Mouse (Mus musculus): ENCODE results near the gene Olfr38. TPM values are rescaled to one million over a fixed set of nuclear protein-coding genes. Genes with fewer than 3 reads are reported as not detected.

The Olfr38 gene
- polyA plus RNA-seq (2015; fragmentation: Nextera tagmentation; extraction: Ambion mirVana) = not detected in 2 replicates

GRCm38 (mm10) chr6:42756104-42756503 lies at the start of gene Olfr38:
Olfr38 (plus strand) TSS chr6:42756404.

DNA sequence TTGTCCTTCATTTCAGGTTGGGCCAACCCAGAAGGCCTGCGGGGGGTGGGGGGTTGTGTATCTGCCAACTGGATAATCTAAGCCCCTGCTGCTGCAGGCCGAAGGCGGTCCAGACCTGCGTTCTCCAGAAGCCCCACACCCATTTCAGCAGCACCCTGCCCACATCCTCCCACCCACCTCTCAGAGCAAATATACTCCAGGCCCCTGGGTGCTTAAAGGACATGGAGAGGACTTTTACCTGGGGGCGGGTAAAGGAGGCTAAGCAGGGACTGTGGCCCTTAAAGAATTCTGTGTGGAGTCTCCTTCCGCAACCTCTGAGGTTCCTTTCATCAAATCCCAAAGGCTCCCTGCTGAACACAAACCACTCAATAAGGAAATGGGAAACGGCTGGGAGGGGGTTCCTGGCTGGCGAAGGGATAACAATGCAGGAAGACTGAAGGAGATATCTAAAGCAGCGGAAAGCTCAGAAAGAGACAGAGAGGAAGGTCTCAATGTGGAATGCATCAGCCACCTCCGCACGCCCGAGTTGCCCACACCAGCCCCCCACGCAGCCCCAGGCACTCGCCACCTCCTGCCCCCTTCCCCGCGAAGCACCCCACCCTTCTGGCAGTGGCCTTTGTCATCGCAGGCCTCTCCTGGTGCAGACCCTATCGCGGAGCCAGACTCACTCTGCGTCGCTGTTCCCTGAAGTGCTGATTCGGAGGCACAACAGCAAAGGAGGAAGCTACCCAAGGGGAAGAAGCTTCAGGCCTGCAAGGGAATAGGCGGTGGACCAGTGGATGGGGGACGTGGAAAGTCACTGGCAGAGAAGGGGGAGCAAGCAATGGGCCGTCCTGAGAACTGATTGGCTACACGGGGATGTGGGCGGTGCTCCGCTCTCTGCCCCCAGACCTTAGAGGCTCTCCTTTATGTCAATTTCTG lies 46.7 kb upstream of the Olfr38 start, which contains the start of gene Tcaf1:
TSS of gene Tcaf1 (minus strand) at position 798 of the 921 bp plus-strand sequence.

DNA sequence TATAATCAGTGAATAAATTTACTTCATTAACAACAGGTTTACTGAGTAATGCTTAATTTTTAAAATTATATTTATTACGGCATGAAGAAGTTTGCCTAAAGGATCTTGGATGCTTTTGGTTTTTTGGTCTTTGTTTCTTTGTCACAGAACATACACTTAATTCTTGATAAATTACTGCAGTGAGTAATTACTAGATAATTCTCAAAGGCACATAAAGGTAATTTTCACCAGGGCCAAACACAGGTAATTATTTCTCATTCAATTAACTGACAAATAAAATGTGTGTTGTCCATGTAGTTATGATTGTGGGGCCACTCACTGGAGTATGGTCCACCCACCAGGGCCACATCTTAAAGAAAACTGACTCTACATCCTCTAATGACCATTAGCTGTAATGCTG lies 17.1 kb upstream of the Olfr38 start, which contains the start of gene Olfr453:
TSS of gene Olfr453 (plus strand) at position 301 of the 400 bp plus-strand sequence.

DNA sequence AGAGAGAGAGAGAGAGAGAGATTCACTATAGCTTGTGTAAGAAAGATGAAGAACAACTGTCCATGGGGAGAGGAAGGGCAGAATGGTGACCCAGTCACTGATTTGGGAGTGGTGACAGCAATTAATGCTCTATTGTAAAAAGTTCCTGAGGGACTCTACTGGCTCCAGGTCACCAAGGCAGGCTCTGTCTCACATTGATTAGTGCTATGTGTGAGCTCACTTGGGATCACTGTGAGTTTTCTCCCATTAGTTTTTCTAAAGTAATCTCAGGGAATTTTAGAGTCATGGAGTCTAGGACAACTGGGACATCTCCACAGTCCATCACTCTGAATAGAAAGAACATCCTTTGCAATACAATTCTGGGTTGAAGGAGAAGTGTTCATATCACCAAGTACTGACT lies 28.6 kb downstream of the Olfr38 start, which contains the start of gene Olfr452:
TSS of gene Olfr452 (plus strand) at position 301 of the 400 bp plus-strand sequence.

GRCm38 (mm10) chr6:42811639-42812038 lies 55.4 kb downstream of the Olfr38 start, which contains the start of gene Olfr450:
Olfr450 (plus strand) TSS chr6:42811939.

Other genes with a start within 250 kb of the Olfr38 start
- not detected in 2 replicates for gene Olfr455, start 208.8 kb upstream of the Olfr38 start, polyA plus RNA-seq (2015; fragmentation: Nextera tagmentation; extraction: Ambion mirVana)
- not detected in 2 replicates for gene Tcaf3, start 158.7 kb upstream of the Olfr38 start, polyA plus RNA-seq (2015; fragmentation: Nextera tagmentation; extraction: Ambion mirVana)
- gene Tcaf2, start 111.2 kb upstream of the Olfr38 start, polyA plus RNA-seq (2015; fragmentation: Nextera tagmentation; extraction: Ambion mirVana) = 2.5 and 3.0 TPM in 2 replicates
- 52.9 and 53.7 TPM in 2 replicates for gene Tcaf1, start 46.3 kb upstream of the Olfr38 start, polyA plus RNA-seq (2015; fragmentation: Nextera tagmentation; extraction: Ambion mirVana)
- not detected in 2 replicates for gene Olfr453, start 17.0 kb upstream of the Olfr38 start, polyA plus RNA-seq (2015; fragmentation: Nextera tagmentation; extraction: Ambion mirVana)
- gene Olfr452, start 28.7 kb downstream of the Olfr38 start, polyA plus RNA-seq (2015; fragmentation: Nextera tagmentation; extraction: Ambion mirVana) = not detected in 2 replicates
- not detected in 2 replicates for gene Olfr450, start 55.5 kb downstream of the Olfr38 start, polyA plus RNA-seq (2015; fragmentation: Nextera tagmentation; extraction: Ambion mirVana)
- gene Olfr449, start 78.0 kb downstream of the Olfr38 start, polyA plus RNA-seq (2015; fragmentation: Nextera tagmentation; extraction: Ambion mirVana) = not detected in 2 replicates
- gene Olfr448, start 134.0 kb downstream of the Olfr38 start, polyA plus RNA-seq (2015; fragmentation: Nextera tagmentation; extraction: Ambion mirVana) = not detected in 2 replicates
- not detected in 2 replicates for gene Olfr447, start 152.5 kb downstream of the Olfr38 start, polyA plus RNA-seq (2015; fragmentation: Nextera tagmentation; extraction: Ambion mirVana)
- gene Olfr446, start 165.0 kb downstream of the Olfr38 start, polyA plus RNA-seq (2015; fragmentation: Nextera tagmentation; extraction: Ambion mirVana) = not detected in 2 replicates
- not detected in 2 replicates for gene Olfr444, start 192.7 kb downstream of the Olfr38 start, polyA plus RNA-seq (2015; fragmentation: Nextera tagmentation; extraction: Ambion mirVana)

All from skeletal muscle tissue, postnatal 0 days (tissue).